Mouse (Mus musculus): ENCODE data around the gene Mblac2. TPM values are rescaled to one million over a fixed set of nuclear protein-coding genes. Genes with fewer than 3 reads are reported as not detected.
"Not testable (repeated sequence)": the region's sequence is repeated elsewhere in the genome, so short reads cannot be mapped to it uniquely, and the experiment has no call there.

The Mblac2 gene
- polyA plus RNA-seq, 1 experiment from 2014 or later = 8.4 TPM

DNA sequence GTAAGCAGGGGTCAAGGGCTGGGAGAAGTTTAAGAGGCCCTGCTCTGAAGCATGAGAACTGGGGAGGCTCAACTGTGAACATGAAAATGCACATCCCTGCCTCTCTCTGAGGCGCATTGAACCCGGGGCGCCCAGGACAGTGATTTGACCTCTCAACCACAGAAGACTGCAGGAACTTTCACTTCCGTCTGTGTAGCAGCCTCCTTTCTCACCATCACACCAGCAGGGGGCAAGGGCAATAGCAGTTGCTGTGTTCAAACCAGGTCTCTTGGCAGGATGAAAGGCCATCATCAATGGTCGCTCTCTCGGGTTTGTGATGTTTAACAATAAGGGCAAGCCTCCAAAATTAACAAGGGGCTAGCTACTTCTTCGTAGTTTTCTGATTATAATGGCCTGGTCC, 8.0 kb upstream of the Mblac2 start:
- Histone ChIP-seq H3K4me3 (replicated peaks) (no peak overlapping the region), H3K4me1 (replicated peaks) (no peaks in the 10 kb centered on the region), H3K36me3 (no peaks in the 10 kb centered on the region; the same call in 1 of the 2 replicates), H3K9ac (no peak overlapping the region), H3K27me3 (replicated peaks) (no peaks in the 10 kb centered on the region), H3K27ac (no peak overlapping the region), H3K9me3 (no peaks in the 10 kb centered on the region), H3K4me2 (replicated peaks) (no peak overlapping the region)
- 78% methylated on average over 7 of the region's 7 CpGs for WGBS
- no peak for ATAC-seq

DNA sequence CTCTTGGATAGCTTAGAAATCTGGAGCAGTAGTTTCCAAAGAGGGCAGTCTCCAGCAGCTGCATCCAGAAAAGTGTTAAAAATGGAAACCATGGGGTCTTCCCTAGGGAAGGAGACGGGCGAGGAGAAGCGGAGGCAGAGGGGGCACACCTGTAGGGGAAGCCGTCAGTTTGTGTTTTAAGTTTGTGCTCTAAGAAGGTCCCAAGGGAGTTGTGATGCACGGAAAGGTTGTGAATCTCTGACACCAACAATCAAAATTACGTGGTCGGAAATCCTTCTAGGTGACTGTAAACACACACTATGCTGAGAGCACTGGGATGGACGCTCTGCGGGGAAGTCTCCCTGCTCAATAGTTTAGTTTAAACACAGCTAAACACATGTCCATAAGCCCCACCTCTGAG, 7.5 kb upstream of the Mblac2 start:
- 63% methylated on average over 9 of the region's 9 CpGs for WGBS
- Histone ChIP-seq H3K9me3 (no peaks in the 10 kb centered on the region), H3K4me3 (replicated peaks) (no peak overlapping the region), H3K9ac (no peak overlapping the region), H3K36me3 (no peaks in the 10 kb centered on the region), H3K4me2 (replicated peaks) (no peak overlapping the region), H3K27ac (no peak overlapping the region), H3K27me3 (replicated peaks) (no peaks in the 10 kb centered on the region), H3K4me1 (replicated peaks) (no peaks in the 10 kb centered on the region)
- no peak for ATAC-seq

DNA sequence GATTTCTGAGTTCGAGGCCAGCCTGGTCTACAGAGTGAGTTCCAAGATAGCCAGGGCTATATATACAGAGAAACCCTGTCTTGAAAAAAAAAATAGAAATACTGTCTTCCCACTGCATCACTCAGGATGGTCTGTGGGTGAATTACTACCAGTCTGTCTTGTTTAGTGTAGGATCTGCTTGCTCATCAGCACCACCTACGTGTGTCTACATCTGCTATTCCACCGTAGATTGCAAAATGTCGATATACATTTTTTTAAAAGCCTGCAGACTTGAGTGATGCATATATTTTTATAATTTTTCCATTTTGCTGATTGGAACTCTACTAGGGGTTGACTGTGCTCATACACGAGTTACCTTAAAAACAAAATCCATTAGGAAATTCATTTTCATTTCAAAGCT, 4.8 kb upstream of the Mblac2 start:
- Histone ChIP-seq H3K4me3 (replicated peaks) (no peak overlapping the region), H3K27ac (no peak overlapping the region), H3K36me3 (no peaks in the 10 kb centered on the region), H3K27me3 (replicated peaks) (no peaks in the 10 kb centered on the region), H3K9ac (no peak overlapping the region), H3K4me2 (replicated peaks) (no peak overlapping the region), H3K4me1 (replicated peaks) (no peaks in the 10 kb centered on the region), H3K9me3 (no peaks in the 10 kb centered on the region)
- no peak for ATAC-seq
- WGBS = 91% methylated on average over 5 of the region's 5 CpGs

DNA sequence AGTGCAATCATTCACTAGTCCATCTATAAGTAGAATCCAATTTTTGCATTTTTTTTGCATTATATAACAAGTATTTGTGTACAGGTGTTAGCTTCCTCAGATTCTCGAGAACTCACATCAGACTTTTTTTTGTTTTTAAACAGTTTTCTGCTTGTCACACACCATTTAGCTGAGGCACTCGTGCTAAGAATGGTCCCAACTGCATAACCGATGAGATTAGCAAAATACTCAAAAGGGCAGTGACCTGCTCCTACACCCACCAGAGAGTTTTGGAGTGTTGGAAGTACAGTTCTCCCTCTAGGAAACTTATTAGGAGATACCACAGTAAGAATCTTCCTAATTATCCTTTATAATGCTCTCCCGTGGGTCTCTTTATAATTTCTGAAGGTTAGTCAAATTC, 1.3 kb upstream of the Mblac2 start:
- Histone ChIP-seq H3K36me3 (no peaks in the 10 kb centered on the region), H3K4me3 (replicated peaks) (peak overlapping the region; percentile 87), H3K27me3 (replicated peaks) (no peaks in the 10 kb centered on the region), H3K27ac (no peak overlapping the region), H3K9me3 (no peaks in the 10 kb centered on the region), H3K4me1 (replicated peaks) (0 out of 2 replicates have a peak, but pooled peaks cover 3% of the 10 kb centered on the region), H3K9ac (no peak overlapping the region), H3K4me2 (replicated peaks) (peak overlapping the region; percentile 98)
- ATAC-seq = no peak
- WGBS = 38% methylated on average over 4 of the region's 4 CpGs

DNA sequence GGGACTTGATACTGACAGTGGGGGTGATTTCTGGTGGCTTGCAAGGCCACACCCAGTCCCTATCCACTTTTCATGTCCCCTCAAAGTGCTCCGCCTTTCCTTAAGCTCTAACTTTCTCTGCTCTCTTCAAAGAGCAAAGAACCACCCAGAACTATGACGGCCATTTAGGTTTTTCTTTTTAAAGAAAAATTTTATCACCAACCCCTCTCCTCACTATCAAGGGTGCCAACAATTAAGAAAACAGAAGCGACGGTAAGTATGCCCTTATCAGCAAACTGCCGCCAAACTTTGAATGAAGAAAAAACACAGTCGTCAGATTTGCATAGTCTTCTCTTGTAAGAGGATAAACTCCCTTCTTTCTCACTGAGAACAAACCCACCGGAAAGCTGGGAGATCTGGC, 875 bp upstream of the Mblac2 start:
- WGBS = 1% methylated on average over 7 of the region's 7 CpGs
- Histone ChIP-seq H3K4me2 (replicated peaks) (peak overlapping the region; percentile 98), H3K27ac (peak overlapping the region; percentile 95; the same call in 1 of the 2 replicates)

DNA sequence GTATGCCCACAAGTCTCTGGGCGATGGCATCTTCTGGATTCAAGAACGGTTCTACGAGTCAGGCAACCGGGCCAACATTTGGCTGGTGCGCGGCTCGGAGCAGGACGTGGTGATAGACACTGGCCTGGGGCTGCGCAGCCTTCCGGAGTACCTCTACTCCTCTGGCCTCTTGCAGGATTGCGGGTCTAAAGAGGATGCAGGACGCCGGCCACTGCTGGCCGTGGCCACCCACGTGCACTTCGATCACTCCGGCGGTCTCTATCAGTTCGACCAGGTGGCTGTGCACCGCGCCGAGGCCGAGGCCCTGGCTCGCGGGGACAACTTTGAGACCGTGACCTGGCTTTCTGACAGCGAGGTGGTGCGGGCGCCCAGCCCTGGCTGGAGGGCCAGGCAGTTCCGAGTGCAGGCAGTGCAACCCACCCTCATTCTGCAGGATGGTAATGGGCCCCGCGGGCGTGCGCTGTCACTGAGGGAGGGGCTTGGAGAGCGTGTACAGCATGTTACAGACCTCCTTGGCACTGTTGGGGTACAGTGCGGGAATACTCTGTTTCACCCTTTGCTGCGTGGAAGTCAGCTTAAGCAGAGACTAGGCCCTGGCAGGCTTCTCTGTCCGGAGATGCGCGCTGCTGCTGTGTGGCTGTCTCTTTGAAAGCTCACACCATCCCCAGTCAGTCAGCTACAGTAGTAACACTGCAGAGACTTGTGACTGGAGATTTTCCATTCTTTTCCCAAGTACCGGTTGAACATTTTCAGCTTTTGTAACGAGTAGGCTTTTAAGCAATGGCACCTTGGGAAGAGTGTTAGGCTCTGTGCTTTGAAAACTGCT, 618 bp downstream of the Mblac2 start:
- under 1% methylated on average over 42 of the region's 42 CpGs for WGBS

More for the DNA sequence above, 875 bp upstream of the Mblac2 start:
- Histone ChIP-seq H3K4me3 (replicated peaks) (peak overlapping the region; percentile 87), H3K36me3 (no peaks in the 10 kb centered on the region), H3K4me1 (replicated peaks) (0 out of 2 replicates have a peak, but pooled peaks cover 3% of the 10 kb centered on the region), H3K9me3 (no peaks in the 10 kb centered on the region), H3K9ac (peak overlapping the region; percentile 72), H3K27me3 (replicated peaks) (no peaks in the 10 kb centered on the region)
- ATAC-seq = no peak

DNA sequence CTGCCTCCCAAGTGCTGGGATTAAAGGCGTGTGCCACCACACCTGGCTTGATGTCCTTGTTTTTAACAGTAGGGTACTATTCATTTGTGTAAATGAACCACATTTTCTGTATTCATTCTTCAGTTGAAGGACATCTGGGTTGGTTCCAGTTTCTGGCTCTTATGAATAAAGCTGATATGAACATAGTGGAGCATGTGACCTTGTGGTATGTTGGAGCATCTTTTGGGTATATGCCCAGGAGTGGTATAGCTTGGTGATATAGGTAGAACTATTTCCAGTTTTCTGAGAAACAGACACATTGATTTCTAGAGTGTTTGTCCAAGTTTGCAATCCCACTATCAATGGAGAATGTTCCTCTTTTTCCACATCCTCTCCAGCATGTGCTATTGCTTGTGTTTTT, 2.8 kb downstream of the Mblac2 start:
- Histone ChIP-seq H3K9me3 (no peaks in the 10 kb centered on the region), H3K4me1 (replicated peaks) (0 out of 2 replicates have a peak, but pooled peaks cover 3% of the 10 kb centered on the region), H3K27me3 (replicated peaks) (no peaks in the 10 kb centered on the region), H3K4me2 (replicated peaks) (no peak overlapping the region), H3K36me3 (no peaks in the 10 kb centered on the region), H3K27ac (no peak overlapping the region), H3K4me3 (replicated peaks) (no peak overlapping the region), H3K9ac (no peak overlapping the region)
- ATAC-seq = no peak
- 71% methylated on average over 1 of the region's 1 CpGs for WGBS

More for the DNA sequence above, 618 bp downstream of the Mblac2 start:
- ATAC-seq = peak; percentile 52
- peak overlapping the region; percentile 72 for H3K9ac ChIP-seq
- 0 out of 2 replicates have a peak, but pooled peaks cover 3% of the 10 kb centered on the region for H3K4me1 ChIP-seq (replicated peaks)
- H3K9me3 ChIP-seq = no peaks in the 10 kb centered on the region
- peak overlapping the region; percentile 98 for H3K4me2 ChIP-seq (replicated peaks)
- H3K36me3 ChIP-seq = no peaks in the 10 kb centered on the region
- H3K27me3 ChIP-seq (replicated peaks) = no peaks in the 10 kb centered on the region
- peak overlapping the region; percentile 87 for H3K4me3 ChIP-seq (replicated peaks)
- H3K27ac ChIP-seq = peak overlapping the region; percentile 95

DNA sequence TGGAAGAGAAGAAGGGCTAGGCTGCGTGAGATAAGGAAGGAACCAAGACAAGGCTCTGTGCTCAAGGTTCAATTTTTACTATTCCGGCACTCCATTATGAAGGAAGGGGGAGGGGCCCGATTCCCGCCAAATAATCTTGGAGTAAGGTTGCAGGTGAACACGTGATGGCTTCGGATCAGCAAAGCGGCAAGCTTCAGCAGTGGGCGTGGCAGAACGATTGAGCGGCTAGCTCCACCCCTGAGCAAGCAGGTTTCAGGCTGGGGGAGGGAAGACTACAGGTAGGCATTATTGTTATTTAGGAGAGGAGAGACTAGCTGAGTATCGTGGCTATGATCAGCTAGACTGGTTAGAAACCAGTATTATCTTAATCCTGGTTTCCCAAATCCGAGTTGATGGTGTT, 17.0 kb downstream of the Mblac2 start:
- H3K9me3 ChIP-seq; H3K9ac ChIP-seq; H3K36me3 ChIP-seq; H3K4me2 ChIP-seq (replicated peaks); H3K4me3 ChIP-seq (replicated peaks); H3K4me1 ChIP-seq (replicated peaks); ATAC-seq; H3K27ac ChIP-seq; H3K27me3 ChIP-seq (replicated peaks): not testable (repeated sequence)
- WGBS = 59% methylated on average over 12 of the region's 12 CpGs

DNA sequence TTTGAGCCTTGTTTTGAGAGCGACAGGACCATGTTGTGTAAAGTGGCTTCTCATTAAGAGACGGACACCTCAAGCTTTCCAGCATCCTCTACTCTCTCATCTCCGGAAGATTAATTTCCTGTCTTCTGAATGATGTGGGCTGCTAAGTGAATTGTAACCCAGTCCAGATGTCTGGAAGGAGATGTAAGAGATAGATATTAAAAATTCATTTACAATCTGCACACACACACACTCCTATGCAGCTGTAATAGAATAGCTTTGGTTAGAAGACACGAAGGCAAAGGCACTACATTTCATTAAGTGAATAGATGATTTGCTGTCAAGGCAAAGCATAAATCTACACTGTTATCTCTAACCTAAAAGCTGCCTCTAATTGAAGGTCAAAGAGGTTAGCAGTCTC, 18.0 kb downstream of the Mblac2 start:
- H3K36me3 ChIP-seq = no peaks in the 10 kb centered on the region
- H3K9me3 ChIP-seq = no peaks in the 10 kb centered on the region
- H3K9ac ChIP-seq = no peak overlapping the region
- H3K4me3 ChIP-seq (replicated peaks) = no peak overlapping the region
- 64% methylated on average over 4 of the region's 4 CpGs for WGBS
- H3K4me2 ChIP-seq (replicated peaks) = no peak overlapping the region
- no peaks in the 10 kb centered on the region for H3K4me1 ChIP-seq (replicated peaks)
- H3K27ac ChIP-seq = no peak overlapping the region
- no peak for ATAC-seq
- no peaks in the 10 kb centered on the region for H3K27me3 ChIP-seq (replicated peaks)

DNA sequence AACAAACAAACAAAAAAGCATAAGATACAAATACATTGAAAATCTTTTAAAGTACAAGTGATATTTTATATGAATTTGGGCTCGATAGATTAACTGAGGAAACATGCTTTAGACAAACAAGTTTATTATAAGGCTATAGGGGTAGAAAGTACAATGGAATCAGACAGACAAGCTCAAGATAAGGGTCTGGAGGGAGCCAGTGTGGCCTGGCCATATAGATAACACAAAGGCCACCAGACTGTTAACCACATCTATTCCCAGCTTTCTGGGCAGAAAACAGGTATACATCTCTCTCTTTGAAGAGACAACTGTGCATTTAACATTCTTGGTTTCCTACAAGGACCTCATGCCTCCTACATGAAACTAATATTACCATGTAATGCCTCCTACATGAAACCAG, 19.2 kb downstream of the Mblac2 start:
- H3K36me3 ChIP-seq = no peaks in the 10 kb centered on the region
- 83% methylated on average over 1 of the region's 1 CpGs for WGBS
- H3K9me3 ChIP-seq = no peaks in the 10 kb centered on the region
- no peaks in the 10 kb centered on the region for H3K27me3 ChIP-seq (replicated peaks)
- H3K9ac ChIP-seq = no peak overlapping the region
- H3K4me1 ChIP-seq (replicated peaks) = no peaks in the 10 kb centered on the region
- H3K27ac ChIP-seq = no peak overlapping the region
- H3K4me3 ChIP-seq (replicated peaks) = no peak overlapping the region
- no peak overlapping the region for H3K4me2 ChIP-seq (replicated peaks)
- no peak for ATAC-seq

DNA sequence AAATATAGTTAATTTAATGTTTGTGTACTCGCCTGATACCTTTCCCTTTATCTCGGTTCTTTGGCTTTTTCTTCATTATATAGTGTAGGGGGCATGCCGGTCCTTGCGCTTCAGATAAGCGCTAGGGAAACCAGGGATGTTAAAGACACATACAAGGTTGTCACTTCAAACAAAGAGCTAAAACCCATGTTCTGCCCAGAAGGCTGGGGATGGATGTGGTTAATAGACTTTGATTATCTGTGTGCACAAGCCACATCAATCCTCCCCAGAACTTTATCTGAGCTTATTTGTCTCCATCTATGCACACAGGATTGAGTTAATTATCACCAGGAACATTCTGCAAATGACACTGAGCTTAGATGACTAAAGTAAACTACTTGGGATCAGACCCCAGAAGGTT, 25.5 kb downstream of the Mblac2 start:
- Histone ChIP-seq H3K4me2 (replicated peaks) (no peak overlapping the region), H3K36me3 (no peaks in the 10 kb centered on the region), H3K27ac (no peak overlapping the region), H3K4me1 (replicated peaks) (no peaks in the 10 kb centered on the region), H3K9me3 (no peaks in the 10 kb centered on the region), H3K27me3 (replicated peaks) (no peaks in the 10 kb centered on the region), H3K4me3 (replicated peaks) (no peak overlapping the region), H3K9ac (no peak overlapping the region)
- no peak for ATAC-seq
- 71% methylated on average over 5 of the region's 5 CpGs for WGBS

DNA sequence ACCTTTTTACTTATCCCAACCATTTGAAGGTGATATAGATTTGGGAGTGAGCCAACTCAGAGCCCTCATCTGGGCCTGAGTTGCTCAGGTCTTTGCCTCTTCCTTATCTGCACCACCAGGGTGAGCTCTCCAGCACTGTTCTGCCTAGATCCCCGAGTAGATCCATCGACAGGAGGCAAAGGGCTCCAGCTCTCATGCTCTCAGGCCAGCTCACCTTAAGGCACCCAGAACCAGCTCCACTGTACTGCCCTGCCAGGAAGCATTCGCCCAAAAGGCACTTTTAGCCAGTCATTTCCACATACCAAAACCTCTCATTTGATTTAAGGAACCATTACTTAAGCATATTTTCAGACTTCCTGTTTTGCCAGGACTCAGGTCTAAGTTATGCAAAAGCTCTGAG, 29.8 kb downstream of the Mblac2 start:
- no peak for ATAC-seq
- Histone ChIP-seq H3K27me3 (replicated peaks) (no peaks in the 10 kb centered on the region), H3K9me3 (no peaks in the 10 kb centered on the region), H3K4me1 (replicated peaks) (no peaks in the 10 kb centered on the region), H3K27ac (no peak overlapping the region), H3K4me3 (replicated peaks) (no peak overlapping the region), H3K4me2 (replicated peaks) (no peak overlapping the region), H3K36me3 (no peaks in the 10 kb centered on the region), H3K9ac (no peak overlapping the region)
- 51% methylated on average over 3 of the region's 3 CpGs for WGBS
